ENCODE assay signal across 8 mouse cellular contexts in genomic region chr12:4592541-4593165, GRCm38 (mm10). TPM values are rescaled to one million over a fixed set of nuclear protein-coding genes. Genes with fewer than 3 reads are reported as not detected.
DNase-seq lines count a peak whose midpoint lies in the region; ATAC-seq and TF ChIP-seq lines count a peak whose summit lies in the region.

Itsn2 (plus strand) TSS chr12:4592638.
Gm3625 (minus strand) TSS chr12:4592927.

- peak within 1 kb of the TSS; percentile 80 for H3K9ac ChIP-seq in forebrain, embryonic 15.5 days (replicated peaks)
- peak within 1 kb of the TSS; percentile 93 for H3K9ac ChIP-seq in lung, embryonic 14.5 days

- peak within 1 kb of the TSS; percentile 38 for H3K27ac ChIP-seq in forebrain, embryonic 15.5 days (replicated peaks)
- peak within 1 kb of the TSS; percentile 99 for H3K27ac ChIP-seq in layer of hippocampus, adult 2 months
- H3K27ac ChIP-seq in lung, embryonic 14.5 days (ENCODE audit: low read depth): peak within 1 kb of the TSS; percentile 86

- intact Hi-C loops in heart, postnatal 25 days (cut with DNase I): loop anchor here (10.0 kb wide), 1 partner anchor 322 kb away; the partner anchor contains the start of gene Atad2b

- no peak for TF ChIP-seq CTCF in G1E (IDR thresholded peaks at IDR 0.05; ENCODE audit: low read depth, low read length)
- no peak for TF ChIP-seq CTCF in layer of hippocampus, adult 2 months (conservative IDR thresholded peaks at IDR 0.05)
- TF ChIP-seq CTCF in lung, embryonic 14.5 days (IDR thresholded peaks at IDR 0.05; ENCODE audit: low read depth): no peak

- H3K36me3 ChIP-seq in G1E (replicated peaks): peaks cover 8% of the 10 kb centered on the region
- H3K36me3 ChIP-seq in forebrain, embryonic 15.5 days: no peaks in the 10 kb centered on the region
- no peaks in the 10 kb centered on the region for H3K36me3 ChIP-seq in lung, embryonic 14.5 days (ENCODE audit: insufficient read depth)

- peaks cover 40% of the 10 kb centered on the region for H3K4me1 ChIP-seq in G1E (ENCODE audit: insufficient read depth, low read depth, low read length)
- H3K4me1 ChIP-seq in forebrain, embryonic 15.5 days: peaks cover 21% of the 10 kb centered on the region
- peaks cover 4% of the 10 kb centered on the region for H3K4me1 ChIP-seq in lung, embryonic 14.5 days (ENCODE audit: insufficient read depth)

- H3K4me2 ChIP-seq in forebrain, embryonic 15.5 days (replicated peaks): peak within 1 kb of the TSS; percentile 81
- peak within 1 kb of the TSS; percentile 78 for H3K4me2 ChIP-seq in lung, embryonic 14.5 days

- no peak; the same call in 1 of the 2 replicates for ATAC-seq in G1E (ENCODE audit: extremely low read depth, insufficient number of reproducible peaks, low FRiP score, poor library complexity, severe bottlenecking)
- ATAC-seq in forebrain, embryonic 15.5 days (replicated peaks): peak; percentile 89
- ATAC-seq in lung, embryonic 14.5 days (ENCODE audit: insufficient read depth): peak; percentile 90
- peak; percentile 55 for ATAC-seq in neutrophil, adult 5-6 weeks (ENCODE audit: extremely low read depth, insufficient number of reproducible peaks, low FRiP score, poor library complexity, severe bottlenecking)

- WGBS in forebrain, embryonic 15.5 days: under 1% methylated on average over 47 of the region's 49 CpGs
- under 1% methylated on average over 48 of the region's 49 CpGs for WGBS in lung, embryonic 14.5 days

- peak; percentile 65 for DNase-seq in G1E (ENCODE audit: low spot score)
- peak; percentile 70 for DNase-seq in cerebellum, adult 11-12 months
- peak; percentile 61 for DNase-seq in heart, postnatal 25 days (ENCODE audit: low spot score)
- peak; percentile 62 to 65 for DNase-seq in layer of hippocampus, adult 2 months (ENCODE audit: low spot score in 2 of 2)
- peak; percentile 81 for DNase-seq in lung, embryonic 14.5 days
- peak; percentile 63 to 68 for DNase-seq in thymus, adult 18-20 months

- peak within 1 kb of the TSS; percentile 96 for H3K4me3 ChIP-seq in G1E (ENCODE audit: low read depth, low read length)
- H3K4me3 ChIP-seq in forebrain, embryonic 15.5 days: peak within 1 kb of the TSS; percentile 93
- H3K4me3 ChIP-seq in layer of hippocampus, adult 2 months: peak within 1 kb of the TSS; percentile 58
- H3K4me3 ChIP-seq in lung, embryonic 14.5 days (ENCODE audit: low read depth, low read length): peak within 1 kb of the TSS; percentile 90

- no peaks in the 10 kb centered on the region for H3K9me3 ChIP-seq in G1E (replicated peaks)
- no peaks in the 10 kb centered on the region for H3K9me3 ChIP-seq in forebrain, embryonic 15.5 days
- H3K9me3 ChIP-seq in lung, embryonic 14.5 days (ENCODE audit: low read depth, low read length): no peaks in the 10 kb centered on the region

- H3K27me3 ChIP-seq in G1E (ENCODE audit: insufficient read depth, low read length): no peaks in the 10 kb centered on the region
- H3K27me3 ChIP-seq in forebrain, embryonic 15.5 days: no peaks in the 10 kb centered on the region
- no peaks in the 10 kb centered on the region for H3K27me3 ChIP-seq in lung, embryonic 14.5 days (ENCODE audit: insufficient read depth, low read length)

RNA-seq across cellular contexts. Expression of gene Itsn2, which starts in this region (rescaled TPM):
- total RNA-seq in G1E (2014; fragmentation: Nextera tagmentation) (117 and 137 TPM in 2 replicates), G1E (2017) (149 and 168 TPM in 2 replicates)
- polyA plus RNA-seq in G1E (2012): 10.2 and 17.6 TPM in 2 replicates
- polyA plus RNA-seq in forebrain, embryonic 15.5 days (2015; fragmentation: Nextera tagmentation; extraction: Ambion mirVana): 21.2 and 21.5 TPM in 2 replicates
- 10 to 100 TPM; 40.0 to 48.1 TPM for total RNA-seq in heart, postnatal 25 days (2021)
- total RNA-seq in layer of hippocampus, adult 2 months (2021): 100 to 1,000 TPM in 1 of 2 experiments, 10 to 100 TPM in 1; 88.6 to 101 TPM
- polyA plus RNA-seq in lung, embryonic 14.5 days (2014; fragmentation: Nextera tagmentation; extraction: Ambion mirVana): 42.7 and 45.9 TPM in 2 replicates
- total RNA-seq in neutrophil, adult 5-6 weeks (2017): 417 and 436 TPM in 2 replicates

RNA-seq across cellular contexts. Expression of gene Gm3625, which starts in this region (rescaled TPM):
- 89.8 TPM in 1 of 2 replicates, not detected in the other for total RNA-seq in G1E (2014; fragmentation: Nextera tagmentation)
- not detected in 2 replicates for total RNA-seq in G1E (2017)
- not detected in 2 replicates for polyA plus RNA-seq in G1E (2012)
- polyA plus RNA-seq in forebrain, embryonic 15.5 days (2015; fragmentation: Nextera tagmentation; extraction: Ambion mirVana): not detected in 2 replicates
- not detected for total RNA-seq in heart, postnatal 25 days (2021)
- not detected for total RNA-seq in layer of hippocampus, adult 2 months (2021)
- not detected in 2 replicates for polyA plus RNA-seq in lung, embryonic 14.5 days (2014; fragmentation: Nextera tagmentation; extraction: Ambion mirVana)
- not detected in 2 replicates for total RNA-seq in neutrophil, adult 5-6 weeks (2017)

Comparison
In these comparisons a context has a peak if more than half of its experiments do, and no peak if none do; other contexts are left out.
1. H3K27ac ChIP-seq: peak in every context shown above with its lines; median percentile 99 in layer of hippocampus, adult 2 months; 86 in lung, embryonic 14.5 days; 38 in forebrain, embryonic 15.5 days.